Mouse (Mus musculus) heart, embryonic 16.5 days (tissue): Measurements from ENCODE around the gene Unc80. TPM values are rescaled to one million over a fixed set of nuclear protein-coding genes. Genes with fewer than 3 reads are reported as not detected.

Experiments
- ATAC-seq: fragments of 200-750 bp; cut with Nextera tagmentation; replicated peaks from 2 replicates; pipeline ENCODE4 v1.8.0; 2017; ENCODE audit warnings: moderate number of reproducible peaks; ENCODE audit not compliant: insufficient read depth, low FRiP score; ENCODE audit errors: extremely low read depth
- H3K27ac ChIP-seq: fragments of 300-500 bp; sonication (generic); 2 replicates; pipeline ENCODE4 v1.5.1; 2014; ENCODE audit warnings: mild to moderate bottlenecking, low read length, control low read depth, moderate library complexity
- H3K27me3 ChIP-seq: fragments of 300-500 bp; sonication (generic); 2 replicates; pipeline ENCODE4 v1.6.1; 2014; ENCODE audit warnings: low read length, mixed read lengths; ENCODE audit not compliant: control insufficient read depth, insufficient read depth
- H3K36me3 ChIP-seq: fragments of 300-500 bp; sonication (generic); 2 replicates; pipeline ENCODE4 v1.6.1; 2014; ENCODE audit not compliant: control insufficient read depth, insufficient read depth
- H3K4me1 ChIP-seq: fragments of 300-500 bp; sonication (generic); 2 replicates; pipeline ENCODE4 v1.6.1; 2014; ENCODE audit warnings: low read length, mixed read lengths; ENCODE audit not compliant: control insufficient read depth, insufficient read depth
- H3K4me2 ChIP-seq: fragments of 300-500 bp; sonication (generic); 2 replicates; pipeline ENCODE4 v1.6.1; 2014; ENCODE audit warnings: low read depth, mild to moderate bottlenecking, control low read depth, low read length
- H3K4me3 ChIP-seq: fragments of 300-500 bp; sonication (generic); 2 replicates; pipeline ENCODE4 v1.5.1; 2014; ENCODE audit warnings: mild to moderate bottlenecking, control low read depth, low read length
- H3K9ac ChIP-seq: fragments of 300-500 bp; sonication (generic); 2 replicates; pipeline ENCODE4 v1.6.1; 2014; ENCODE audit warnings: low read length, control low read depth
- H3K9me3 ChIP-seq: fragments of 300-500 bp; sonication (generic); replicated peaks from 2 replicates; pipeline ENCODE4 v1.6.1; 2016; ENCODE audit warnings: low read length; ENCODE audit not compliant: control insufficient read depth
- WGBS: fragments of 180-500 bp; shearing (Covaris S2); extraction: QIAGEN DNeasy Blood & Tissue Kit; methylation state at CpG from one replicate; pipeline ENCODE4 v1.1.7; 2014; 5-methylcytosine and 5-hydroxymethylcytosine counted together
- polyA plus RNA-seq: library from polyadenylated mRNA; unstranded; fragments of >200 nt; fragmentation: Nextera tagmentation; extraction: Ambion mirVana; gene quantifications from 2 replicates; pipeline ENCODE4 v1.2.1, GENCODE M21; 2015

The Unc80 gene
- polyA plus RNA-seq, 1 experiment from 2014 or later = 0.07 TPM

GRCm38 (mm10) chr1:66562332-66562731, 94.2 kb downstream of the Unc80 start:
- WGBS = 70% methylated on average over 2 of the region's 2 CpGs
- no peak for ATAC-seq
- H3K9me3 ChIP-seq = no peaks in the 10 kb centered on the region
- H3K9ac ChIP-seq = no peak overlapping the region
- no peaks in the 10 kb centered on the region for H3K4me1 ChIP-seq
- H3K4me2 ChIP-seq = no peak overlapping the region
- H3K4me3 ChIP-seq = no peak overlapping the region
- H3K36me3 ChIP-seq = no peaks in the 10 kb centered on the region
- no peaks in the 10 kb centered on the region for H3K27me3 ChIP-seq
- no peak overlapping the region for H3K27ac ChIP-seq

GRCm38 (mm10) chr1:66569736-66570135, 101.6 kb downstream of the Unc80 start:
- no peak for ATAC-seq
- H3K27me3 ChIP-seq = no peaks in the 10 kb centered on the region
- H3K9me3 ChIP-seq = no peaks in the 10 kb centered on the region
- H3K4me2 ChIP-seq = no peak overlapping the region
- H3K27ac ChIP-seq = no peak overlapping the region
- 84% methylated on average over 13 of the region's 13 CpGs for WGBS
- no peak overlapping the region for H3K9ac ChIP-seq
- H3K4me1 ChIP-seq = no peaks in the 10 kb centered on the region
- no peaks in the 10 kb centered on the region for H3K36me3 ChIP-seq
- H3K4me3 ChIP-seq = no peak overlapping the region

- Histone ChIP-seq H3K4me2 (no peak overlapping the region), H3K4me1 (no peaks in the 10 kb centered on the region), H3K9me3 (no peaks in the 10 kb centered on the region), H3K27me3 (no peaks in the 10 kb centered on the region), H3K27ac (no peak overlapping the region), H3K9ac (no peak overlapping the region), H3K4me3 (no peak overlapping the region), H3K36me3 (no peaks in the 10 kb centered on the region)
- no peak for ATAC-seq
These were observed 129.1 kb downstream of the Unc80 start for GRCm38 (mm10) chr1:66597163-66597788.

GRCm38 (mm10) chr1:66608304-66608703, 140.1 kb downstream of the Unc80 start:
- no peak for ATAC-seq
- no peaks in the 10 kb centered on the region for H3K4me1 ChIP-seq
- H3K4me2 ChIP-seq = no peak overlapping the region
- H3K36me3 ChIP-seq = no peaks in the 10 kb centered on the region
- no peaks in the 10 kb centered on the region for H3K27me3 ChIP-seq
- no peak overlapping the region for H3K4me3 ChIP-seq
- 76% methylated on average over 4 of the region's 4 CpGs for WGBS
- no peak overlapping the region for H3K27ac ChIP-seq
- no peaks in the 10 kb centered on the region for H3K9me3 ChIP-seq
- no peak overlapping the region for H3K9ac ChIP-seq

GRCm38 (mm10) chr1:66617188-66617587, 149.0 kb downstream of the Unc80 start:
- Histone ChIP-seq H3K27me3 (no peaks in the 10 kb centered on the region), H3K4me3 (no peak overlapping the region), H3K27ac (no peak overlapping the region), H3K36me3 (no peaks in the 10 kb centered on the region), H3K9ac (no peak overlapping the region), H3K4me1 (no peaks in the 10 kb centered on the region), H3K4me2 (no peak overlapping the region), H3K9me3 (no peaks in the 10 kb centered on the region)
- ATAC-seq = no peak
- 32% methylated on average over 2 of the region's 2 CpGs for WGBS

- Histone ChIP-seq H3K36me3 (no peaks in the 10 kb centered on the region), H3K27ac (no peak overlapping the region), H3K27me3 (no peaks in the 10 kb centered on the region), H3K4me1 (no peaks in the 10 kb centered on the region), H3K4me3 (no peak overlapping the region), H3K9ac (no peak overlapping the region), H3K4me2 (no peak overlapping the region), H3K9me3 (no peaks in the 10 kb centered on the region)
- WGBS = 56% methylated on average over 2 of the region's 2 CpGs
- no peak for ATAC-seq
These were observed 170.0 kb downstream of the Unc80 start for GRCm38 (mm10) chr1:66638177-66638576.

- H3K27me3 ChIP-seq = no peaks in the 10 kb centered on the region
- no peak overlapping the region for H3K9ac ChIP-seq
- H3K36me3 ChIP-seq = no peaks in the 10 kb centered on the region
- no peak overlapping the region for H3K27ac ChIP-seq
- no peak overlapping the region for H3K4me2 ChIP-seq
- no peaks in the 10 kb centered on the region for H3K9me3 ChIP-seq
- no peak overlapping the region for H3K4me3 ChIP-seq
- no peaks in the 10 kb centered on the region for H3K4me1 ChIP-seq
- no peak for ATAC-seq
These were observed 178.7 kb downstream of the Unc80 start for GRCm38 (mm10) chr1:66646894-66647293.

- WGBS = 82% methylated on average over 6 of the region's 6 CpGs
- H3K27me3 ChIP-seq = no peaks in the 10 kb centered on the region
- no peaks in the 10 kb centered on the region for H3K4me1 ChIP-seq
- ATAC-seq = no peak
- H3K36me3 ChIP-seq = no peaks in the 10 kb centered on the region
- H3K9me3 ChIP-seq = no peaks in the 10 kb centered on the region
- no peak overlapping the region for H3K27ac ChIP-seq
- H3K9ac ChIP-seq = no peak overlapping the region
- H3K4me3 ChIP-seq = no peak overlapping the region
- no peak overlapping the region for H3K4me2 ChIP-seq
These were observed 181.4 kb downstream of the Unc80 start for GRCm38 (mm10) chr1:66649568-66649967.

- Histone ChIP-seq H3K36me3 (no peaks in the 10 kb centered on the region), H3K4me1 (no peaks in the 10 kb centered on the region), H3K4me3 (no peak overlapping the region), H3K27ac (no peak overlapping the region), H3K4me2 (no peak overlapping the region), H3K27me3 (no peaks in the 10 kb centered on the region), H3K9ac (no peak overlapping the region), H3K9me3 (no peaks in the 10 kb centered on the region)
- 47% methylated on average over 1 of the region's 1 CpGs for WGBS
- no peak for ATAC-seq
These were observed 181.8 kb downstream of the Unc80 start for GRCm38 (mm10) chr1:66650006-66650405.
